Mouse (Mus musculus) MEL (cell line): ENCODE measurements around the gene Atg4a-ps. TPM values are rescaled to one million over a fixed set of nuclear protein-coding genes. Genes with fewer than 3 reads are reported as not detected.

ENCODE experiments used
- DNase-seq: peaks from one replicate; pipeline ENCODE4 v3.0.0; 2011; ENCODE audit warnings: low read depth, low spot score
- H3K27ac ChIP-seq: 2 replicates; pipeline ENCODE4 v1.5.1; 2012; ENCODE audit warnings: low read depth, mild to moderate bottlenecking, control low read depth, low read length, moderate library complexity; ENCODE audit not compliant: control insufficient read depth
- H3K27me3 ChIP-seq, 2 experiments: fragments of 150-350 bp in 1 of 2; sonication (generic) in 1 of 2; 2 replicates each; pipeline ENCODE4 v1.6.1; 2012; ENCODE audit warnings: low read length in 2 of 2, mild to moderate bottlenecking in 2 of 2, improper control_type of control experiment in 1 of 2, moderate library complexity in 1 of 2; ENCODE audit not compliant: insufficient read depth in 2 of 2, control insufficient read depth in 1 of 2
- H3K36me3 ChIP-seq, 2 experiments: 2 replicates each; pipeline ENCODE4 v1.6.1; 2012 to 2014; ENCODE audit warnings: low read length in 2 of 2, improper control_type of control experiment in 1 of 2, inconsistent platforms in 1 of 2, mild to moderate bottlenecking in 1 of 2; ENCODE audit not compliant: insufficient read depth in 2 of 2, control insufficient read depth in 1 of 2
- H3K4me1 ChIP-seq, 2 experiments: fragments of 150-350 bp in 1 of 2; sonication (generic) in 1 of 2; 2 replicates each; pipeline ENCODE4 v1.6.1; 2012; ENCODE audit warnings: low read length in 2 of 2, improper control_type of control experiment in 1 of 2, mild to moderate bottlenecking in 1 of 2; ENCODE audit not compliant: insufficient read depth in 2 of 2, control insufficient read depth in 1 of 2
- H3K4me3 ChIP-seq, 2 experiments: fragments of 150-350 bp in 1 of 2; sonication (generic) in 1 of 2; 2 replicates each; pipeline ENCODE4 v1.5.1; 2012; ENCODE audit warnings: low read depth in 2 of 2, low read length in 2 of 2, mild to moderate bottlenecking in 2 of 2, moderate library complexity in 2 of 2, control low read depth in 1 of 2, improper control_type of control experiment in 1 of 2; ENCODE audit not compliant: control insufficient read depth in 1 of 2, insufficient read depth in 1 of 2
- H3K79me2 ChIP-seq: 2 replicates; pipeline ENCODE4 v1.6.1; 2012; ENCODE audit warnings: mild to moderate bottlenecking, low read length, moderate library complexity; ENCODE audit not compliant: control insufficient read depth, poor library complexity, insufficient read depth
- H3K9ac ChIP-seq: 2 replicates; pipeline ENCODE4 v1.6.1; 2012; ENCODE audit warnings: low read depth, mild to moderate bottlenecking, control low read depth, low read length, moderate library complexity; ENCODE audit not compliant: control insufficient read depth, poor library complexity, severe bottlenecking
- H3K9me3 ChIP-seq: fragments of 150-350 bp; sonication (generic); replicated peaks from 2 replicates; pipeline ENCODE4 v1.6.1; 2012; ENCODE audit warnings: mild to moderate bottlenecking, low read length, improper control_type of control experiment, moderate library complexity; ENCODE audit not compliant: insufficient read depth
- BHLHE40 ChIP-seq: IDR thresholded peaks from 2 replicates; pipeline ENCODE4 v1.6.1; 2012; ENCODE audit warnings: low read depth, mild to moderate bottlenecking, inconsistent platforms, low read length, improper control_type of control experiment, borderline replicate concordance
- CHD1 ChIP-seq: IDR thresholded peaks from 2 replicates; pipeline ENCODE4 v1.6.1; 2012; ENCODE audit warnings: low read depth, mild to moderate bottlenecking, inconsistent platforms, low read length, improper control_type of control experiment
- CHD2 ChIP-seq: IDR thresholded peaks from 2 replicates; pipeline ENCODE4 v1.6.1; 2011; ENCODE audit warnings: low read length, improper control_type of control experiment
- CTCF ChIP-seq, 3 experiments: IDR thresholded peaks in 2 of 3; conservative IDR thresholded peaks in 1 of 3; 2 replicates each; pipeline ENCODE4 v1.5.1; 2011 to 2012; ENCODE audit warnings: low read length in 3 of 3, low read depth in 2 of 3, mild to moderate bottlenecking in 2 of 3, improper control_type of control experiment in 1 of 3, inconsistent platforms in 1 of 3, mixed read lengths in 1 of 3, moderate library complexity in 1 of 3; ENCODE audit not compliant: control insufficient read depth in 1 of 3, insufficient read depth in 1 of 3, poor library complexity in 1 of 3, severe bottlenecking in 1 of 3
- HCFC1 ChIP-seq: IDR thresholded peaks from 2 replicates; pipeline ENCODE4 v1.6.1; 2012; ENCODE audit warnings: low read depth, mild to moderate bottlenecking, inconsistent platforms, low read length, improper control_type of control experiment, moderate library complexity
- MAX ChIP-seq: IDR thresholded peaks from 2 replicates; pipeline ENCODE4 v1.6.1; 2011; ENCODE audit warnings: low read length, improper control_type of control experiment
- MAZ ChIP-seq: IDR thresholded peaks from 2 replicates; pipeline ENCODE4 v1.6.1; 2012; ENCODE audit warnings: low read depth, mild to moderate bottlenecking, inconsistent platforms, low read length, improper control_type of control experiment
- MEF2A ChIP-seq: IDR thresholded peaks from 2 replicates; pipeline ENCODE4 v1.6.1; 2014; ENCODE audit warnings: low read depth, mild to moderate bottlenecking, inconsistent platforms, low read length, improper control_type of control experiment; ENCODE audit not compliant: poor library complexity, insufficient replicate concordance, severe bottlenecking; ENCODE audit errors: extremely low read depth
- MXI1 ChIP-seq: IDR thresholded peaks from 2 replicates; pipeline ENCODE4 v1.6.1; 2011; ENCODE audit warnings: mild to moderate bottlenecking, low read depth, low read length, improper control_type of control experiment
- MYB ChIP-seq: IDR thresholded peaks from 2 replicates; pipeline ENCODE4 v1.6.1; 2011; ENCODE audit warnings: mild to moderate bottlenecking, low read depth, low read length, improper control_type of control experiment
- MYC ChIP-seq: IDR thresholded peaks from 2 replicates; pipeline ENCODE4 v1.6.1; 2011; ENCODE audit warnings: low read depth, mild to moderate bottlenecking, low read length, improper control_type of control experiment, moderate library complexity
- NELFE ChIP-seq: IDR thresholded peaks from 2 replicates; pipeline ENCODE4 v1.6.1; 2011; ENCODE audit warnings: low read depth, low read length, improper control_type of control experiment
- NRF1 ChIP-seq: IDR thresholded peaks from 2 replicates; pipeline ENCODE4 v1.6.1; 2014; ENCODE audit warnings: low read depth, mild to moderate bottlenecking, inconsistent platforms, low read length, improper control_type of control experiment, moderate library complexity; ENCODE audit not compliant: poor library complexity, insufficient read depth, severe bottlenecking
- POLR2A ChIP-seq, 2 experiments: IDR thresholded peaks; 2 replicates each; pipeline ENCODE4 v1.6.1; 2011 to 2012; ENCODE audit warnings: low read length in 2 of 2, mild to moderate bottlenecking in 2 of 2, control low read depth in 1 of 2, improper control_type of control experiment in 1 of 2, low read depth in 1 of 2, moderate library complexity in 1 of 2; ENCODE audit not compliant: control insufficient read depth in 1 of 2, insufficient read depth in 1 of 2, poor library complexity in 1 of 2
- POLR2AphosphoS2 ChIP-seq: IDR thresholded peaks from 2 replicates; pipeline ENCODE4 v1.6.1; 2011; ENCODE audit warnings: low read length, improper control_type of control experiment
- POLR2AphosphoS5 ChIP-seq: IDR thresholded peaks from 2 replicates; pipeline ENCODE4 v1.6.1; 2012; ENCODE audit warnings: low read depth, borderline replicate concordance, mild to moderate bottlenecking, inconsistent platforms, low read length, moderate library complexity, mixed read lengths
- RCOR1 ChIP-seq: IDR thresholded peaks from 2 replicates; pipeline ENCODE4 v1.6.1; 2012; ENCODE audit warnings: low read depth, mild to moderate bottlenecking, inconsistent platforms, low read length, improper control_type of control experiment
- TAL1 ChIP-seq: IDR thresholded peaks from 2 replicates; pipeline ENCODE4 v1.6.1; 2012; ENCODE audit warnings: mild to moderate bottlenecking, inconsistent platforms, low read length, moderate library complexity, mixed read lengths
- TCF12 ChIP-seq: IDR thresholded peaks from 2 replicates; pipeline ENCODE4 v1.6.1; 2014; ENCODE audit warnings: low read depth, mild to moderate bottlenecking, inconsistent platforms, low read length, improper control_type of control experiment, moderate library complexity
- UBTF ChIP-seq: IDR thresholded peaks from 2 replicates; pipeline ENCODE4 v1.6.1; 2012; ENCODE audit warnings: low read depth, mild to moderate bottlenecking, inconsistent platforms, low read length, improper control_type of control experiment, moderate library complexity, borderline replicate concordance; ENCODE audit not compliant: insufficient read depth
- USF2 ChIP-seq, 2 experiments: IDR thresholded peaks; 2 replicates each; pipeline ENCODE4 v1.6.1; 2011 to 2012; ENCODE audit warnings: improper control_type of control experiment in 2 of 2, low read length in 2 of 2, borderline replicate concordance in 1 of 2, inconsistent platforms in 1 of 2, low read depth in 1 of 2, mild to moderate bottlenecking in 1 of 2; ENCODE audit not compliant: insufficient read depth in 1 of 2
- ZC3H11A ChIP-seq: IDR thresholded peaks from 2 replicates; pipeline ENCODE4 v1.6.1; 2012; ENCODE audit warnings: low read depth, mild to moderate bottlenecking, inconsistent platforms, low read length, improper control_type of control experiment
- ZMIZ1 ChIP-seq: IDR thresholded peaks from 2 replicates; pipeline ENCODE4 v1.6.1; 2012; ENCODE audit warnings: low read depth, mild to moderate bottlenecking, inconsistent platforms, low read length, improper control_type of control experiment, moderate library complexity
- polyA plus RNA-seq, 2 experiments: library from polyadenylated mRNA; stranded (reverse) in 1 of 2; unstranded in 1 of 2; fragments of >175 nt in 1 of 2; fragments of >200 nt in 1 of 2; gene quantifications; 2 replicates each; pipeline versions ENCODE4 v1.2.1 to v1.2.4; 2012; ENCODE audit warnings: low replicate concordance in 2 of 2, low read depth in 1 of 2; ENCODE audit not compliant: insufficient read length in 2 of 2, insufficient read depth in 1 of 2, missing spikeins in 1 of 2
- total RNA-seq: library from RNA; depleted of rRNA; stranded (reverse); fragments of 300-350 nt; gene quantifications from 2 replicates; pipeline ENCODE4 v1.2.3, GENCODE M21; 2012

The Atg4a-ps gene
- total and polyA plus RNA-seq, 3 experiments: 0.81 to 3.4 TPM; not detected in 1

- Histone ChIP-seq H3K4me3 (no peak overlapping the region), H3K36me3 (no peaks in the 10 kb centered on the region)
- no peak for DNase-seq
- TF ChIP-seq POLR2AphosphoS2 (no peak), POLR2AphosphoS5 (no peak), NELFE (no peak), HCFC1 (no peak), USF2 (IDR thresholded peaks at IDR 0.05; ENCODE audit: borderline replicate concordance in 1 of 2, insufficient read depth in 1 of 2, low read depth in 1 of 2, low read length in 2 of 2) (no peak), POLR2A (IDR thresholded peaks at IDR 0.05; ENCODE audit: control insufficient read depth in 1 of 2, insufficient read depth in 1 of 2, low read depth in 1 of 2, low read length in 2 of 2, poor library complexity in 1 of 2) (no peak), TAL1 (no peak), CTCF (IDR thresholded peaks at IDR 0.05 in 2 of 3, conservative IDR thresholded peaks at IDR 0.05 in 1 of 3; ENCODE audit: control insufficient read depth in 1 of 3, insufficient read depth in 1 of 3, low read depth in 2 of 3, low read length in 3 of 3, poor library complexity in 1 of 3, severe bottlenecking in 1 of 3) (no peak), NRF1 (no peak), MYB (no peak), MAX (no peak), MXI1 (no peak), CHD2 (no peak), MEF2A (no peak), ZC3H11A (no peak), ZMIZ1 (no peak), MAZ (no peak), RCOR1 (no peak)
- TF ChIP-seq, all 39 proteins: peak for 0
- Histone ChIP-seq H3K9ac (no peak overlapping the region), H3K79me2 (no peaks in the 10 kb centered on the region), H3K27ac (no peak overlapping the region), H3K9me3 (no peaks in the 10 kb centered on the region), H3K27me3 (no peaks in the 10 kb centered on the region; a peak in 2 of 4 replicates), H3K4me1 (no peaks in the 10 kb centered on the region)
Observed at GRCm38 (mm10) chr3:103601011-103601410, 44.9 kb downstream of the Atg4a-ps start.

GRCm38 (mm10) chr3:103597586-103597985 lies 48.3 kb downstream of the Atg4a-ps start:
- DNase-seq: no peak
- H3K27ac ChIP-seq: no peak overlapping the region
- H3K9ac ChIP-seq: no peak overlapping the region
- no peaks in the 10 kb centered on the region; a peak in 1 of 4 replicates for H3K36me3 ChIP-seq
- TF ChIP-seq POLR2A (IDR thresholded peaks at IDR 0.05; ENCODE audit: control insufficient read depth in 1 of 2, insufficient read depth in 1 of 2, low read depth in 1 of 2, low read length in 2 of 2, poor library complexity in 1 of 2) (no peak), TCF12 (no peak), TAL1 (no peak), HCFC1 (no peak), UBTF (no peak), MYC (no peak), CHD1 (no peak), BHLHE40 (no peak)
- peaks cover 0 to 2% of the 10 kb centered on the region in 2 experiments; a peak in 1 of 4 replicates for H3K27me3 ChIP-seq
- no peaks in the 10 kb centered on the region for H3K79me2 ChIP-seq
- 0 out of 4 replicates have a peak, but pooled peaks cover 0 to 3% of the 10 kb centered on the region in 2 experiments for H3K4me1 ChIP-seq
- no peaks in the 10 kb centered on the region for H3K9me3 ChIP-seq
- H3K4me3 ChIP-seq: no peak overlapping the region
